ENCODE assay signal across 8 mouse cellular contexts in genomic region chr6:136857186-136857872, GRCm38 (mm10). TPM values are rescaled to one million over a fixed set of nuclear protein-coding genes. Genes with fewer than 3 reads are reported as not detected.
DNase-seq lines count a peak whose midpoint lies in the region.

Gene Art4 (minus strand): TSS chr6:136857733.

- DNase-seq in urinary bladder, adult 18-20 months (ENCODE audit: low spot score in 2 of 2) = peak; percentile 39 to 41
- DNase-seq in urinary bladder, postnatal 10 days (ENCODE audit: low spot score) = no peak
- DNase-seq in gonadal fat pad, adult 2 months (ENCODE audit: low read depth) = no peak
- peak; percentile 48 for DNase-seq in kidney, postnatal 10 days
- DNase-seq in naive thymus-derived CD4-positive, alpha-beta T cell, adult 2 months (ENCODE audit: low read depth) = peak; percentile 64
- no peak for DNase-seq in layer of hippocampus, adult 8-10 months (ENCODE audit: low spot score in 2 of 2)
- no peak for DNase-seq in retina, embryonic 14.5 days (ENCODE audit: low spot score)
- no peak for DNase-seq in cerebellum, adult 11-12 months

RNA-seq across cellular contexts. Expression of gene Art4, which starts in this region (rescaled TPM):
- 10.3 and 12.8 TPM in 2 replicates for polyA plus RNA-seq in gonadal fat pad, adult 2 months (2012; rRNA removed)
- total RNA-seq in layer of hippocampus, adult 8-10 months (2022) = under 1 TPM in 1 of 4 experiments, not detected in 3; 0.13 TPM

Comparison
In these comparisons a context has a peak if more than half of its experiments do, and no peak if none do; other contexts are left out.
1. DNase-seq: peak in urinary bladder, adult 18-20 months (2 of 2), kidney, postnatal 10 days (single experiment) and naive thymus-derived CD4-positive, alpha-beta T cell, adult 2 months (single experiment); none in urinary bladder, postnatal 10 days (single experiment), gonadal fat pad, adult 2 months (single experiment), layer of hippocampus, adult 8-10 months (0 of 2), retina, embryonic 14.5 days (single experiment) and cerebellum, adult 11-12 months (single experiment).